Mouse (Mus musculus) neural tube, embryonic 12.5 days (tissue): Measurements from ENCODE around the gene Slc4a2. TPM values are rescaled to one million over a fixed set of nuclear protein-coding genes. Genes with fewer than 3 reads are reported as not detected.

Source experiments
- ATAC-seq: fragments of 200-750 bp; cut with Nextera tagmentation; 2 replicates; pipeline ENCODE4 v1.8.0; 2017; ENCODE audit warnings: low read depth, mild to moderate bottlenecking, moderate TSS enrichment, moderate library complexity; ENCODE audit not compliant: low FRiP score
- H3K27ac ChIP-seq: fragments of 300-500 bp; sonication (generic); 2 replicates; pipeline ENCODE4 v1.5.1; 2016
- H3K27me3 ChIP-seq: fragments of 300-500 bp; sonication (generic); replicated peaks from 2 replicates; pipeline ENCODE4 v1.6.1; 2016; ENCODE audit warnings: mild to moderate bottlenecking
- H3K36me3 ChIP-seq: fragments of 300-500 bp; sonication (generic); 2 replicates; pipeline ENCODE4 v1.6.1; 2016; ENCODE audit warnings: mild to moderate bottlenecking
- H3K4me1 ChIP-seq: fragments of 300-500 bp; sonication (generic); 2 replicates; pipeline ENCODE4 v1.6.1; 2016
- H3K4me2 ChIP-seq: fragments of 300-500 bp; sonication (generic); replicated peaks from 2 replicates; pipeline ENCODE4 v1.6.1; 2016; ENCODE audit warnings: mild to moderate bottlenecking
- H3K4me3 ChIP-seq: fragments of 300-500 bp; sonication (generic); 2 replicates; pipeline ENCODE4 v1.5.1; 2016
- H3K9ac ChIP-seq: fragments of 300-500 bp; sonication (generic); 2 replicates; pipeline ENCODE4 v1.6.1; 2016; ENCODE audit warnings: mild to moderate bottlenecking
- H3K9me3 ChIP-seq: fragments of 300-500 bp; sonication (generic); 2 replicates; pipeline ENCODE4 v1.6.1; 2016; ENCODE audit warnings: mild to moderate bottlenecking
- WGBS: fragments of 180-500 bp; shearing (Covaris S2); methylation state at CpG from one replicate; pipeline ENCODE4 v1.1.7; 2016; 5-methylcytosine and 5-hydroxymethylcytosine counted together
- polyA plus RNA-seq: library from polyadenylated mRNA; unstranded; fragments of >200 nt; fragmentation: Nextera tagmentation; extraction: Ambion mirVana; gene quantifications from 2 replicates; pipeline ENCODE4 v1.2.1, GENCODE M21; 2016

The Slc4a2 gene
- polyA plus RNA-seq, 1 experiment from 2014 or later = 24.3 TPM

DNA sequence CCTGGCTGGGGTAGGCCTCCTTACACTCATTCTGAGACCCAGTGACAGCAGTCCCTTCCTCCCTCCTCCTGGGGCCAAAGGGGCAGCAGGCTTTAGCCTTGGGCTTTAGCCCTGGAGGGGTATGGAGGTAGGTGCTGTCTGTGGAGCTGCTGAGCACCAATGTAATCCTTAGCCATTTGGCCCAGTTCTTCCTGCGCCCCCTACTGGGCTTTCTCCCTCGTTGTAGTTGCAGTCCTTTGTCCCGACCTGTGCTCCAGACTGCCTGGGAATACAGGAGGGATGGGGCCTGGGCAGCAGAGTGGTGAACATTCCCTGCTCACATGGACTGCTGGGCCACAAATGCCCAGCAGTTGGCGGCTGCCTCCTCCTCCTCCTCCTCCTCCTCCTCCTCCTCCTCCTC lies 58.0 kb downstream of the Slc4a2 start:
- no peak overlapping the region for H3K27ac ChIP-seq
- peaks cover 47% of the 10 kb centered on the region for H3K4me1 ChIP-seq
- no peaks in the 10 kb centered on the region for H3K9me3 ChIP-seq
- WGBS = 8% methylated on average over 4 of the region's 4 CpGs
- H3K4me2 ChIP-seq = no peak overlapping the region
- ATAC-seq = peak; percentile 21; the same call in 1 of the 2 replicates
- H3K27me3 ChIP-seq = peaks cover 5% of the 10 kb centered on the region; the same call in 1 of the 2 replicates
- no peak overlapping the region for H3K9ac ChIP-seq
- peaks cover 71% of the 10 kb centered on the region for H3K36me3 ChIP-seq
- no peak overlapping the region for H3K4me3 ChIP-seq

DNA sequence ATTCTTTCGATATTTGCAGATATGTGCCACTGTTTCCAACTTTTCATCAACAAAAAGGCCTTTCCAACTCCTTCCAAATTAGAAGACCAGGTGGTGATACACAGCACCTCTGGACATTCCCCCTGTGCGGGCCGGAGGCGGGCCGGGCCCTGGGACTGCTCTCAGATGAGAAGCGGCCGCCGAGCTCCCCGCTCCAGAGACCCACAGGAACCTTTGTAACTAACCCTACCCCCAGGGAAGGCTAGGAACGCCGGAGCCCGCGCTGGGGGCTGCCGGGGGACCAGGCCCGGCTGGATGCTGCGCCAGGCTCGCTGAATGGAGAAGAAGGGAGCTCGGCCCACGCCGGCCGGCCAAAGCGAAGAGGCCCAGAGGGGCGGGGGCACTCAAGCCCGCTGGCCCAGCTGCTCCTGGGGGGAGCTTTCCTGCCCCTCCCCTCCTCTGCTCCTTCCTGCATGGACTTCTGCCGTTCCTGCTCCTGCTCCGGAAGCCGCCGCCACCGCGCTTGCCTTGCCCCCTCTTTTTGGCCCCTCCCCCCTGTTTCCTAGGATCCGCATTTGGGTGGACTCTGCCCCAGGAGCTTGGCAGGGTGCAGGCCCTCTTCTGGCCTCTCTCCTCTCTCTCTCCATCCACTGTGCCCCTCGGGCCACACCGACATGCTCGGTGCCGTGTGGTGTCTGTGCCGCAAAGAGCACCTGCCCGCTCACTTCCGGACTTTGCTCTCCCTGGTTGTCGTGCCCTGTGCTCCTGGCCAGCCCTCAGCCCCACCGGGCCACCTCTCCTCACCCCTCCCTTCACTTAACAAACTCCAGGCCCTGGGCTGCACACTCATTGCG lies 58.8 kb downstream of the Slc4a2 start:
- WGBS = 52% methylated on average over 41 of the region's 41 CpGs
- ATAC-seq = no peak
- Histone ChIP-seq H3K4me3 (no peak overlapping the region), H3K27ac (no peak overlapping the region), H3K4me1 (peaks cover 49% of the 10 kb centered on the region), H3K36me3 (peaks cover 70% of the 10 kb centered on the region), H3K4me2 (no peak overlapping the region), H3K27me3 (peaks cover 5% of the 10 kb centered on the region; the same call in 1 of the 2 replicates), H3K9ac (0 out of 2 replicates have a peak overlapping the region, but pooled peaks have one; percentile 35), H3K9me3 (no peaks in the 10 kb centered on the region)

DNA sequence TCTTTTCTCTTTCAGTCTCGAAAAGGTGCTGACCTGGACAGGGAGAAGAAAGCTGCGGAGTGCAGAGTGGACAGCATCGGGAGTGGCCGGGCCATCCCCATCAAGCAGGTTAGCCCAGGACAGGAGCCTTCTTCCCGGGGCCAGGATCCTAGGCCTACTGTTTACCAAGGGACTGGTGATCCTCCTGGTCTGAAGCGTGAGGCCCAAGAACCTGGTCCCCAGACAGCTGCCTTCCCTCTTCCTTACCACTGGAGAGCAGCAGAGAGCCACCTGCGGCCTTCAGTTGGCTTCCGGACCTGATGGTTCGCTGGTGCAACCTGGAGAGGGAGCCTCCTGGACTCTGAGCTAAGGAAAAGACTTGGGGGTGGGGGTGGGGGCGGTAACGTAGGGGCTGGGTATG lies 59.7 kb downstream of the Slc4a2 start:
- H3K27me3 ChIP-seq = peaks cover 5% of the 10 kb centered on the region; the same call in 1 of the 2 replicates
- ATAC-seq = peak; percentile 14
- 22% methylated on average over 11 of the region's 11 CpGs for WGBS
- H3K4me3 ChIP-seq = no peak overlapping the region
- no peak overlapping the region for H3K9ac ChIP-seq
- H3K4me2 ChIP-seq = no peak overlapping the region
- peaks cover 57% of the 10 kb centered on the region for H3K4me1 ChIP-seq
- H3K27ac ChIP-seq = no peak overlapping the region
- peaks cover 70% of the 10 kb centered on the region for H3K36me3 ChIP-seq
- H3K9me3 ChIP-seq = no peaks in the 10 kb centered on the region

DNA sequence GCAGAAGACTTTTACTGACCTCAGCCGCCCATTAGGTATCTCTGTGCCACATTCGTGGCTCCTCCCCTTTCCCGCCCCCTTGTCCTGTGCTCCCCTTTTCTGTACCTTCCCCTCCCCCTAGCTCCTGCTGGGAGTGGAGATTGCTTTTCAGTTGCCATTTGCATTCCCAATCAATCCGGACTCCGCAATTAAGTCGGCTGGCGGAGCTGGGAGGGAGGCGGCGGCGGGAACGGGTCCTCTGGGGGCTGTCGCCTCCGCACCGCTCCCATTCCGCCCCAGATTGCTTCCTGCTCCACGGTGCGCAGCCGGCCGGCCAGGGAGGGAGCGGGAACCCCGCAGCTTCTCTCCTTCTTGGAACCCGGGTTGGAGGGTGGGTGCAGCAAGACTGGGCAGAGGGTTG lies 61.3 kb downstream of the Slc4a2 start:
- Histone ChIP-seq H3K4me3 (no peak overlapping the region), H3K4me1 (peaks cover 58% of the 10 kb centered on the region), H3K36me3 (peaks cover 71% of the 10 kb centered on the region), H3K9me3 (no peaks in the 10 kb centered on the region), H3K27ac (peak overlapping the region; percentile 62; the same call in 1 of the 2 replicates), H3K9ac (peak overlapping the region; percentile 26; the same call in 1 of the 2 replicates), H3K27me3 (peaks cover 5% of the 10 kb centered on the region; the same call in 1 of the 2 replicates), H3K4me2 (peak overlapping the region; percentile 52)
- 11% methylated on average over 22 of the region's 22 CpGs for WGBS
- peak; percentile 29 for ATAC-seq

DNA sequence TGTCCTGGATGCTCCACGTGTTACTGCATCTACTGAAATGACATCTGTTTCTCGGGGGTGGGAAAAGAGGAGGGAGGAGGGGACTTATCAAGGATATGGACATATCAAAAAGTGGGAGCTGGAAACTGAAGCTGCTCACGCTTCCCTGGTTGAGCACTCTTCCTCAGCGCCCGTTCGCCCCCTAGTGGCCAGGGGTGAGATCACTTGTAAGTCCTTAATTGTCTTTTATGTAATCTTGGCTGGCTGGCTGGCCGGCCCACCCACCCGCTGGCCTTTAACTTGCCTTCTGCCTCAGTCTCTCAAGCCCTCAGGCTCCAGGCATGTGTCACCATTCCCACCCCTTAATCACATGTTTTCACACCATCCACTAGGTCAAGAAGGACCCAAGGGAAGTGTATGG lies 62.5 kb downstream of the Slc4a2 start:
- 3% methylated on average over 8 of the region's 8 CpGs for WGBS
- Histone ChIP-seq H3K4me2 (no peak overlapping the region), H3K9me3 (no peaks in the 10 kb centered on the region), H3K4me1 (peaks cover 56% of the 10 kb centered on the region), H3K27me3 (peaks cover 5% of the 10 kb centered on the region; the same call in 1 of the 2 replicates), H3K4me3 (no peak overlapping the region), H3K9ac (no peak overlapping the region), H3K27ac (no peak overlapping the region), H3K36me3 (peaks cover 68% of the 10 kb centered on the region)
- no peak for ATAC-seq

DNA sequence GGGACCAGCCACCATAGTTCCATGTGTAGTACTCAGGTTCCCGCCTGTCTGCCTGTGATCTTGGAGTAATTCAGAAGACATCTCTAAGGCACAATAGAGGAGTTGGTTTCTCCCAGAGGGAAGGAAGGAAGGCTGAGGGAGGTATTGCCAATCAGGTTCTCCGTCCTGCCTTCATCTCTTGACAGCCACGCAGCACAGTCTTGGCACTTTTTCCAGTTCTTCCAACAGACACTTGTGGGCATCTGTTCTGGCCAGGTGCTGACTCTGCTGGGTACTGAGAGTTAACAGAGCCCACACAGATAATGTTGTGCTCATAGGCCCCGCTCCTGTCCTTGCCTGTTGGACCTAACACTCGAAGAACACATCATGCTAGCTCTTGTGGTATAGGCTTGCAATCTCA lies 63.1 kb downstream of the Slc4a2 start:
- peaks cover 72% of the 10 kb centered on the region for H3K36me3 ChIP-seq
- H3K9me3 ChIP-seq = no peaks in the 10 kb centered on the region
- ATAC-seq = no peak
- no peak overlapping the region for H3K9ac ChIP-seq
- H3K27me3 ChIP-seq = peaks cover 5% of the 10 kb centered on the region; the same call in 1 of the 2 replicates
- H3K4me1 ChIP-seq = peaks cover 52% of the 10 kb centered on the region
- no peak overlapping the region for H3K4me3 ChIP-seq
- WGBS = 94% methylated on average over 5 of the region's 5 CpGs
- H3K4me2 ChIP-seq = no peak overlapping the region
- H3K27ac ChIP-seq = no peak overlapping the region

DNA sequence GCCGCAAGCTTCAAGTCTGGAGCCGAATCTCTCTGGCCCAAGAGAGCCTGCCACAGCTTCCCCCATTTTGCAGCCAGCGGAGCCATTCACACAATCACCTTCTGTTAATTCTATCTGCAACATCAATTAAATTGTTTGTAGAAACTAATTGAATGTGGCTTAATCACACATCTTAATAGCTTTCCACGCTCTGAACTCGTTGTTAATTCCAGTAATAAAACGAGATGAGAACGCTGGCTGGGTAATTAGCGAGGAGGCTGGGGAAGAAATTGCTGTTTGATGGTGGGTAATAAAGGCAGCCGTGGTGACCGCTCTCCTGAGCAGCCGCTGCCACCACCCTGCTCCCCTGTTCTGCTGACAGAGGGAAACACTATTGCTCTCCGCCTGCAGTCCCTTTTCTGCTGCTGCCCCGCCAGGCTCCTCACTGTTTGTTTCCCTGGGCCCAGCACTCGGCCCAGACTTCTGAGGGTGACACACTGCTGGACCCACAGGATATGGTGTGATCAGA lies 66.8 kb downstream of the Slc4a2 start:
- peaks cover 76% of the 10 kb centered on the region for H3K36me3 ChIP-seq
- peak overlapping the region; percentile 32; the same call in 1 of the 2 replicates for H3K27ac ChIP-seq

More for the DNA sequence above, 66.8 kb downstream of the Slc4a2 start:
- H3K4me2 ChIP-seq = no peak overlapping the region
- H3K27me3 ChIP-seq = no peaks in the 10 kb centered on the region
- 24% methylated on average over 14 of the region's 14 CpGs for WGBS
- H3K4me1 ChIP-seq = peaks cover 33% of the 10 kb centered on the region
- no peak for ATAC-seq
- no peak overlapping the region for H3K4me3 ChIP-seq
- no peaks in the 10 kb centered on the region for H3K9me3 ChIP-seq
- no peak overlapping the region for H3K9ac ChIP-seq

Other genes starting within 250 kb of the Slc4a2 start
- 15.1 and 18.6 TPM in 2 replicates for gene Kcnh2, start 72.2 kb upstream of the Slc4a2 start, polyA plus RNA-seq
- gene Nos3, start 59.0 kb upstream of the Slc4a2 start, polyA plus RNA-seq = 9.2 and 9.4 TPM in 2 replicates
- gene Atg9b, start 31.7 kb upstream of the Slc4a2 start, polyA plus RNA-seq = 0.34 and 0.35 TPM in 2 replicates
- gene Abcb8, start 30.2 kb upstream of the Slc4a2 start, polyA plus RNA-seq = 45.9 and 52.7 TPM in 2 replicates
- 1.0 and 1.4 TPM in 2 replicates for gene Asic3, start 10.4 kb upstream of the Slc4a2 start, polyA plus RNA-seq
- 75.4 and 79.2 TPM in 2 replicates for gene Cdk5, start 307 bp upstream of the Slc4a2 start, polyA plus RNA-seq
- gene Fastk, start 21.4 kb downstream of the Slc4a2 start, polyA plus RNA-seq = 114 TPM in 2 replicates
- 35.3 and 40.0 TPM in 2 replicates for gene Tmub1, start 24.0 kb downstream of the Slc4a2 start, polyA plus RNA-seq
- gene Agap3, start 28.3 kb downstream of the Slc4a2 start, polyA plus RNA-seq = 109 and 113 TPM in 2 replicates
- gene Gbx1, start 103.4 kb downstream of the Slc4a2 start, polyA plus RNA-seq = 11.0 and 12.0 TPM in 2 replicates
- 0.37 and 0.82 TPM in 2 replicates for gene Asb10, start 117.1 kb downstream of the Slc4a2 start, polyA plus RNA-seq
- gene 4931409K22Rik, start 133.0 kb downstream of the Slc4a2 start, polyA plus RNA-seq = 0.15 and 0.20 TPM in 2 replicates
- 114 and 123 TPM in 2 replicates for gene Abcf2, start 153.6 kb downstream of the Slc4a2 start, polyA plus RNA-seq
- 19.8 and 21.6 TPM in 2 replicates for gene Chpf2, start 162.9 kb downstream of the Slc4a2 start, polyA plus RNA-seq
- 82.2 and 90.6 TPM in 2 replicates for gene Smarcd3, start 200.6 kb downstream of the Slc4a2 start, polyA plus RNA-seq